13 mouse cellular contexts compared by ENCODE assay signal in the genomic region with DNA sequence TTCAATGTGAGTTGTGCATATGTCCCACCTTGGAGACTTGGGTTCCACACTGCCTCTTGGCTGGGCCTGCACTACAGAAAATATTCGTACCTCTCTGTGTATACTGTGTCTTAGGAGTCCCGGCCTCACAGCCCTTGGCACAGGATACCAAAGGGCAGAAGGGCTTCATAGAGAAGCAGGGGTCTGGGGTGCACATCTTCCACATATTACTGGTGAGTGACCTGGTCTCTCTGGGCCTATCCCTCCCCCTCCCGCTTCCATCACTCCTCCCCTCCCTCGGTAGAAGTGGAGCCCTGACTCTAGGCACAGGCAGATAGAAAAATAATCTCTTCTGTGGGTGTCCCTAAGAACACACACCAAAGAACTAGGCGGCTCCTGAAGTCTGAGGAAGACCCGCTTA. TPM values are rescaled to one million over a fixed set of nuclear protein-coding genes. Genes with fewer than 3 reads are reported as not detected.
A peak's percentile ranks its signal among the peaks of the same experiment; 100 is the strongest.
DNase-seq lines count a peak whose midpoint lies in the region; ATAC-seq and TF ChIP-seq lines count a peak whose summit lies in the region.
"Had no signal": no experiment of that assay in that cellular context is flagged by ENCODE, and none has a peak within 500 bp of the region (broad histone marks: within the 10 kb centered on the region; RNA-seq: fewer than 3 reads in every experiment).

No protein-coding gene starts in this region.

- H3K27me3 ChIP-seq in midbrain, embryonic 11.5 days (ENCODE audit: control insufficient read depth, insufficient read depth, low read length), result peaks cover 19% of the 10 kb centered on the region
- peaks cover 60% of the 10 kb centered on the region for H3K27me3 ChIP-seq in midbrain, embryonic 13.5 days

- no peak overlapping the region for H3K4me2 ChIP-seq in midbrain, embryonic 11.5 days
- no peak overlapping the region for H3K4me2 ChIP-seq in midbrain, embryonic 13.5 days (replicated peaks)

- peaks cover 13% of the 10 kb centered on the region for H3K4me1 ChIP-seq in midbrain, embryonic 11.5 days (ENCODE audit: control insufficient read depth, insufficient read depth, low read length)
- H3K4me1 ChIP-seq in midbrain, embryonic 13.5 days (replicated peaks), result peaks cover 31% of the 10 kb centered on the region
- peaks cover 43% of the 10 kb centered on the region for H3K4me1 ChIP-seq in olfactory bulb, adult 2 months (ENCODE audit: control insufficient read depth, insufficient read depth, low read length)

- peak; percentile 91 for DNase-seq in heart, adult 11 months
- no peak for DNase-seq in heart, postnatal 14 days
- DNase-seq in midbrain, embryonic 11.5 days (ENCODE audit: low spot score, missing footprints), result peak; percentile 86
- no peak for DNase-seq in cerebellum, adult 18-20 months
- no peak for DNase-seq in frontal cortex, postnatal 14 days (ENCODE audit: low spot score in 2 of 2)
- DNase-seq: adrenal gland, postnatal 14 days; cerebellum, adult 8-10 months; kidney, adult 8-10 months; liver; midbrain, embryonic 14.5 days had no signal

- no peak overlapping the region for H3K4me3 ChIP-seq in midbrain, embryonic 11.5 days (ENCODE audit: low read depth, low read length)
- H3K4me3 ChIP-seq in midbrain, embryonic 13.5 days (replicated peaks), result no peak overlapping the region
- H3K4me3 ChIP-seq in olfactory bulb, adult 2 months (ENCODE audit: insufficient read depth, low read depth, low read length), result no peak overlapping the region

- no peak for ATAC-seq in midbrain, embryonic 11.5 days (ENCODE audit: low FRiP score)
- no peak for ATAC-seq in midbrain, embryonic 13.5 days

- intact Hi-C loops in heart, postnatal 14 days (cut with DNase I), result loop anchor here (2.0 kb wide), 1 partner anchor 19 kb away; no protein-coding TSS in a partner anchor

- no peaks in the 10 kb centered on the region for H3K36me3 ChIP-seq in midbrain, embryonic 11.5 days (ENCODE audit: control insufficient read depth, insufficient read depth, low read length)
- no peaks in the 10 kb centered on the region for H3K36me3 ChIP-seq in midbrain, embryonic 13.5 days
- H3K36me3 ChIP-seq: hindbrain, embryonic 15.5 days had no signal

- WGBS in midbrain, embryonic 11.5 days, result 46% methylated on average over 6 of the region's 6 CpGs
- WGBS in midbrain, embryonic 13.5 days, result 54% methylated on average over 6 of the region's 6 CpGs
- 68% methylated on average over 6 of the region's 6 CpGs for WGBS in olfactory bulb, adult 2 months

- H3K9me3 ChIP-seq in midbrain, embryonic 11.5 days (ENCODE audit: control insufficient read depth, low read length), result no peaks in the 10 kb centered on the region
- H3K9me3 ChIP-seq in midbrain, embryonic 13.5 days, result no peaks in the 10 kb centered on the region
- H3K9me3 ChIP-seq: hindbrain, embryonic 15.5 days had no signal

- TF ChIP-seq CTCF in olfactory bulb, adult 2 months (IDR thresholded peaks at IDR 0.05; ENCODE audit: insufficient read depth, low read depth, low read length), result no peak

- H3K9ac ChIP-seq in midbrain, embryonic 11.5 days (ENCODE audit: low read length), result no peak overlapping the region
- H3K9ac ChIP-seq in midbrain, embryonic 13.5 days (replicated peaks), result no peak overlapping the region

- H3K27ac ChIP-seq in midbrain, embryonic 11.5 days (ENCODE audit: low read depth, low read length), result no peak overlapping the region
- H3K27ac ChIP-seq in midbrain, embryonic 13.5 days, result no peak overlapping the region
- peak overlapping the region; percentile 95 for H3K27ac ChIP-seq in olfactory bulb, adult 2 months (ENCODE audit: insufficient read depth, low read depth, low read length)

- no peak for TF ChIP-seq POLR2A in olfactory bulb, adult 2 months (IDR thresholded peaks at IDR 0.05; ENCODE audit: insufficient read depth, low read depth, low read length)

RNA-seq across cellular contexts. Expression of a gene that starts 38.3 kb away (rescaled TPM):
- total RNA-seq in heart, postnatal 14 days (2021), result 1 to 10 TPM; 4.1 to 5.1 TPM
- polyA plus RNA-seq in midbrain, embryonic 11.5 days (2014; fragmentation: Nextera tagmentation; extraction: Ambion mirVana), result 5.5 and 5.9 TPM in 2 replicates
- 8.3 and 9.3 TPM in 2 replicates for polyA plus RNA-seq in midbrain, embryonic 13.5 days (2015; fragmentation: Nextera tagmentation; extraction: Ambion mirVana)
- not detected in 2 replicates for polyA plus RNA-seq in olfactory bulb, adult 2 months (2012; ENCODE audit: insufficient read depth, insufficient read length, low replicate concordance, missing spikeins)

RNA-seq across cellular contexts. Expression of a gene that starts 54.5 kb away (rescaled TPM):
- total RNA-seq in heart, postnatal 14 days (2021), result 10 to 100 TPM; 20.5 to 22.3 TPM
- 40.2 and 42.7 TPM in 2 replicates for polyA plus RNA-seq in midbrain, embryonic 11.5 days (2014; fragmentation: Nextera tagmentation; extraction: Ambion mirVana)
- polyA plus RNA-seq in midbrain, embryonic 13.5 days (2015; fragmentation: Nextera tagmentation; extraction: Ambion mirVana), result 46.0 and 50.8 TPM in 2 replicates
- not detected in 2 replicates for polyA plus RNA-seq in olfactory bulb, adult 2 months (2012; ENCODE audit: insufficient read depth, insufficient read length, low replicate concordance, missing spikeins)

RNA-seq across cellular contexts. Expression of a gene that starts 58.3 kb away (rescaled TPM):
- 1 to 10 TPM; 6.3 to 6.8 TPM for total RNA-seq in heart, postnatal 14 days (2021)
- polyA plus RNA-seq in midbrain, embryonic 11.5 days (2014; fragmentation: Nextera tagmentation; extraction: Ambion mirVana), result 1.7 and 2.4 TPM in 2 replicates
- 2.6 and 3.0 TPM in 2 replicates for polyA plus RNA-seq in midbrain, embryonic 13.5 days (2015; fragmentation: Nextera tagmentation; extraction: Ambion mirVana)
- not detected in 2 replicates for polyA plus RNA-seq in olfactory bulb, adult 2 months (2012; ENCODE audit: insufficient read depth, insufficient read length, low replicate concordance, missing spikeins)

Comparison
In these comparisons a context has a peak if more than half of its experiments do, and no peak if none do; other contexts are left out.
1. DNase-seq: peak in heart, adult 11 months (single experiment) and midbrain, embryonic 11.5 days (single experiment); none in heart, postnatal 14 days (0 of 2), cerebellum, adult 18-20 months (0 of 2) and frontal cortex, postnatal 14 days (0 of 2).